Mouse (Mus musculus) brain, embryonic 14.5 days (tissue): ENCODE measurements around the gene Zfp706.

ENCODE experiments used
- CTCF ChIP-seq: fragments of 200-500 bp; IDR thresholded peaks from 2 replicates; pipeline ENCODE4 v1.5.1; 2012; ENCODE audit warnings: inconsistent platforms, mild to moderate bottlenecking, moderate library complexity, borderline replicate concordance; ENCODE audit not compliant: insufficient read depth, insufficient read length; ENCODE audit errors: extremely low read depth
- POLR2A ChIP-seq: fragments of 200-500 bp; IDR thresholded peaks from 2 replicates; pipeline ENCODE4 v1.6.1; 2012; ENCODE audit warnings: mild to moderate bottlenecking, inconsistent platforms, borderline replicate concordance; ENCODE audit not compliant: poor library complexity, insufficient read depth, insufficient read length, severe bottlenecking; ENCODE audit errors: extremely low read depth

DNA sequence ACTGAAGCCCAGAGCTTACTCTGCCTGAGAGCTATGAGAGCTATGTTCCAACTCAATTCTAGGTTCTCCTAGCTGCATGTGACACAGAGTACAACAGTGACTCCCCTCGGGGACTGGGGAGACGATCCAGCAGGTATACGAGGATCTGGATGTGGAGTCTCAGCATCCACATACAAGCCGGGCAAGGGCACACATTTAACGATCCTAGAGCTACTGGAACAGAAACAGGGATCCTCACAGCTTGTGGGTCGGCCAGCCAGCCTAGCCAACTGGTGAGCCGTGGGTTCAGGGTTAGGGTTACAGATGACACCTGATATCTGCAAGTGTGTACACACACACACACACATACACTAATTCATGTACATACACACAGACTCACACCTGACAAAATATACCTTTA is 5.3 kb downstream of the Zfp706 start:
- TF ChIP-seq POLR2A (no peak), CTCF (no peak)
